18 mouse cellular contexts compared by ENCODE assay signal in genomic region chr2:161625896-161626295, GRCm38 (mm10).
"Had no signal": no experiment of that assay in that cellular context is flagged by ENCODE, and none has a peak within 500 bp of the region (broad histone marks: within the 10 kb centered on the region; RNA-seq: fewer than 3 reads in every experiment).

No protein-coding gene starts in this region.

- H3K27me3 ChIP-seq: intestine, embryonic 15.5 days; liver, embryonic 13.5 days; midbrain, embryonic 15.5 days; neural tube, embryonic 12.5 days; neural tube, embryonic 15.5 days had no signal

- ATAC-seq: intestine, embryonic 15.5 days; midbrain, embryonic 15.5 days had no signal

- H3K27ac ChIP-seq: intestine, embryonic 15.5 days; liver, embryonic 13.5 days; midbrain, embryonic 15.5 days; neural tube, embryonic 12.5 days; neural tube, embryonic 15.5 days; stomach, postnatal 0 days had no signal

- H3K4me3 ChIP-seq: intestine, embryonic 15.5 days; liver, embryonic 13.5 days; midbrain, embryonic 15.5 days; neural tube, embryonic 12.5 days; neural tube, embryonic 15.5 days had no signal

- H3K4me2 ChIP-seq: intestine, embryonic 15.5 days; liver, embryonic 13.5 days; midbrain, embryonic 15.5 days; neural tube, embryonic 12.5 days; neural tube, embryonic 15.5 days had no signal

- DNase-seq: kidney, adult 18-20 months; kidney, adult 9 months; kidney, postnatal 14 days; kidney, postnatal 4 days; liver, embryonic 13.5 days; lung, adult 2 months; lung, postnatal 14 days; lung, postnatal 4 days; right cerebral cortex, adult 18-20 months; right cerebral cortex, postnatal 14 days; right cerebral cortex, postnatal 4 days; thymus, adult 2 months; thymus, postnatal 14 days had no signal

- H3K36me3 ChIP-seq: intestine, embryonic 15.5 days; liver, embryonic 13.5 days; midbrain, embryonic 15.5 days; neural tube, embryonic 12.5 days; neural tube, embryonic 15.5 days had no signal

- H3K9ac ChIP-seq: intestine, embryonic 15.5 days; liver, embryonic 13.5 days; midbrain, embryonic 15.5 days; neural tube, embryonic 12.5 days; neural tube, embryonic 15.5 days had no signal

- H3K9me3 ChIP-seq: intestine, embryonic 15.5 days; midbrain, embryonic 15.5 days; neural tube, embryonic 12.5 days; neural tube, embryonic 15.5 days had no signal

- H3K4me1 ChIP-seq: intestine, embryonic 15.5 days; liver, embryonic 13.5 days; midbrain, embryonic 15.5 days; neural tube, embryonic 12.5 days; neural tube, embryonic 15.5 days had no signal
